Mouse (Mus musculus): Measurements from ENCODE around the gene Ak7.

GRCm38 (mm10) chr12:105678211-105678610 lies 27.6 kb upstream of the Ak7 start:
- TF ChIP-seq GATA1 (IDR thresholded peaks at IDR 0.05; ENCODE audit: borderline replicate concordance, low read length) (no peak), FLI1 (IDR thresholded peaks at IDR 0.05; ENCODE audit: low read length) (no peak)
